ENCODE assay signal across 21 mouse cellular contexts in genomic region chr9:81312047-81312446, GRCm38 (mm10).
DNase-seq lines count a peak whose midpoint lies in the region; ATAC-seq lines count a peak whose summit lies in the region.
"Had no signal": no experiment of that assay in that cellular context is flagged by ENCODE, and none has a peak within 500 bp of the region (broad histone marks: within the 10 kb centered on the region; RNA-seq: fewer than 3 reads in every experiment).

No protein-coding gene starts in this region.

- ATAC-seq in frontal cortex, adult (ENCODE audit: low TSS enrichment), result peak; percentile 81
- ATAC-seq: activated CD4-positive, CD25-positive, alpha-beta regulatory T cell, adult 4 months; CD4-positive, CD25-positive, alpha-beta regulatory T cell, adult 4 months; forebrain, embryonic 14.5 days; forebrain, embryonic 16.5 days; Patski had no signal

- no peak for DNase-seq in frontal cortex, postnatal 25 days (ENCODE audit: low spot score in 2 of 2)
- DNase-seq in right cerebral cortex, adult 18-20 months, result peak; percentile 18
- DNase-seq in right cerebral cortex, postnatal 14 days, result no peak
- DNase-seq in kidney, postnatal 14 days, result no peak
- DNase-seq: adrenal gland, adult 8-10 months; adrenal gland, postnatal 14 days; adrenal gland, postnatal 36 days; B cell, adult 2 months; cerebellum, adult 11 months; cerebellum, adult 18-20 months; cerebellum, adult 8-10 months; cerebellum, adult 9-11 months; cerebellum, postnatal 14 days; cerebellum, postnatal 36 days; embryo, embryonic 11 days had no signal
